Mouse (Mus musculus) Patski (cell line): ENCODE measurements at regions not wholly inside any gene's neighbourhood (a gene's known extent, or its start where the extent isn't known, plus 50 kb on each side); places are given as distances from the start of the nearest gene placed in this dataset.

Experiments
- ATAC-seq: fragments of 100-300 bp; one replicate; pipeline ENCODE4 v1.8.0; 2021
- CTCF ChIA-PET: fragments of 350-600 bp; sonication (Branson Sonifier 250); formaldehyde crosslinking; loops from one replicate; lab custom pipeline; 2022; ENCODE audit warnings: inconsistent platforms; lab: Charles Lee
- POLR2A ChIA-PET: fragments of 350-600 bp; sonication (Branson Sonifier 250); formaldehyde crosslinking; loops from one replicate; lab custom pipeline; 2022; ENCODE audit warnings: antibody characterized with exemption, inconsistent platforms; lab: Charles Lee
- DNase-seq: peaks from one replicate; pipeline ENCODE4 v3.0.0-alpha.2; 2011; ENCODE audit warnings: low read depth, low spot score
- H3K27me3 ChIP-seq: fragments of 371-371 bp; one replicate; pipeline ENCODE4 v1.5.1; 2021
- CTCF ChIP-seq: fragments of 100-300 bp; IDR thresholded peaks from one replicate; pipeline ENCODE4 v1.5.1; 2021
- in situ Hi-C: fragments of 300-500 bp; cut with MboI; formaldehyde crosslinking; loops from 3 replicates; pipeline ENCODE4 v1.11.1; 2018; ENCODE audit warnings: low pct_unique_long_range_greater_than_20kb, mixed read lengths

GRCm38 (mm10) chr11:55780011-55780410 is 172.0 kb upstream of the Glra1 start:
- DNase-seq (no peak), ATAC-seq (no peak)
- CTCF ChIA-PET = no interaction called here
- H3K27me3 ChIP-seq = no peaks in the 10 kb centered on the region
- POLR2A ChIA-PET = no interaction called here
- TF ChIP-seq CTCF = no peak
- in situ Hi-C loops = no loop called here

- DNase-seq (no peak), ATAC-seq (no peak)
- no peaks in the 10 kb centered on the region for H3K27me3 ChIP-seq
- ChIA-PET POLR2A (no interaction called here), CTCF (no interaction called here)
- in situ Hi-C loops = no loop called here
- TF ChIP-seq CTCF = peak; percentile 32
Measured at GRCm38 (mm10) chr11:55773283-55773682, 165.3 kb upstream of the Glra1 start.

- POLR2A ChIA-PET = no interaction called here
- ATAC-seq (no peak), DNase-seq (no peak)
- in situ Hi-C loops = no loop called here
- H3K27me3 ChIP-seq = no peaks in the 10 kb centered on the region
- TF ChIP-seq CTCF = no peak
- CTCF ChIA-PET = no interaction called here
Measured at GRCm38 (mm10) chr11:55772538-55772937, 164.5 kb upstream of the Glra1 start.

GRCm38 (mm10) chr11:55772107-55772506 is 164.1 kb upstream of the Glra1 start:
- H3K27me3 ChIP-seq = no peaks in the 10 kb centered on the region
- ChIA-PET CTCF (no interaction called here), POLR2A (no interaction called here)
- ATAC-seq (no peak), DNase-seq (no peak)
- no peak for TF ChIP-seq CTCF
- in situ Hi-C loops = no loop called here

- peaks cover 9% of the 10 kb centered on the region for H3K27me3 ChIP-seq
- in situ Hi-C loops = no loop called here
- DNase-seq (no peak), ATAC-seq (no peak)
- ChIA-PET CTCF (no interaction called here), POLR2A (no interaction called here)
- TF ChIP-seq CTCF = no peak
Measured at GRCm38 (mm10) chr11:55764846-55765245, 156.8 kb upstream of the Glra1 start.
